Comparison of ENCODE assay signal across 2 mouse cellular contexts in the genomic region with DNA sequence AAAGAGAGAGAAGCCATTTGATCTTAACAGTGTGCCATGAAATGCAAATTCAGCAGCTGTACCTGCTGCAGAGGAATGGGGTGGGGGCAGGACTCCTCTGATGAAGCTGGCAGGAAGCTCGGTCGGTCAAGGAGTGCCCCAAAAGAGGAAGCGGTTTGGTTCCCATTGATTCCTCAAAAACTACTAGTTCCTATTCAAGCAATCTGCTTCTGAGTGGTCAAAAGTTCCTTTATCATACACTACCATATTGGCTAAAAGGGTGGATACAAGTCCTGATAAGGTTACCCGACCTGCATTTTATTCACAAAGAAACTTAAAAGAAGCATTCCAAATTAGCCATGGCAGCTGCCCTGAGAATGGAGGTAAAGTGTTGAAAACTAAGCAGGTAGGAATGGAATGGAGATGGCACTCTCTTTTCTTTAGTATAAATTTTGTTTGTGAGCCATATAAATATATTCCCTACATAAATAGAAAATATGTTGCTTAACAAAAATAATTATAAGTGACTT.
TF ChIP-seq lines count a peak whose summit lies in the region.

No protein-coding gene starts in this region.

TF ChIP-seq in MEL, 35 proteins besides CTCF, POLR2A, EP300 and RAD21 (continued from another document):
- no peak for TF ChIP-seq KAT2A (conservative IDR thresholded peaks at IDR 0.05; ENCODE audit: low read depth, low read length)
- TF ChIP-seq NRF1 (IDR thresholded peaks at IDR 0.05; ENCODE audit: insufficient read depth, low read depth, low read length, poor library complexity, severe bottlenecking), result no peak
- TF ChIP-seq TCF12 (IDR thresholded peaks at IDR 0.05; ENCODE audit: low read depth, low read length), result peak; percentile 97
- TF ChIP-seq E2F4 (IDR thresholded peaks at IDR 0.05; ENCODE audit: borderline replicate concordance, low read depth, low read length), result no peak
- TF ChIP-seq ZMIZ1 (IDR thresholded peaks at IDR 0.05; ENCODE audit: low read depth, low read length), result 0 out of 2 replicates have a peak, but pooled peaks have one; percentile 42
- TF ChIP-seq SMC3 (IDR thresholded peaks at IDR 0.05; ENCODE audit: low read depth, low read length), result no peak
- 0 out of 2 replicates have a peak, but pooled peaks have one; percentile 7 for TF ChIP-seq BHLHE40 (IDR thresholded peaks at IDR 0.05; ENCODE audit: borderline replicate concordance, low read depth, low read length)
- TF ChIP-seq CHD1 (IDR thresholded peaks at IDR 0.05; ENCODE audit: low read depth, low read length), result no peak
- no peak for TF ChIP-seq MEF2A (IDR thresholded peaks at IDR 0.05; ENCODE audit: extremely low read depth, insufficient replicate concordance, low read depth, low read length, poor library complexity, severe bottlenecking)
- peak; percentile 90 for TF ChIP-seq TAL1 (IDR thresholded peaks at IDR 0.05; ENCODE audit: low read length)
- peak; percentile 85 for TF ChIP-seq SIN3A (IDR thresholded peaks at IDR 0.05; ENCODE audit: low read length)
- 0 out of 2 replicates have a peak, but pooled peaks have one; percentile 53 for TF ChIP-seq TBP (IDR thresholded peaks at IDR 0.05; ENCODE audit: low read depth, low read length)
- TF ChIP-seq CHD2 (IDR thresholded peaks at IDR 0.05; ENCODE audit: low read length), result no peak
- peak; percentile 96 for TF ChIP-seq RCOR1 (IDR thresholded peaks at IDR 0.05; ENCODE audit: low read depth, low read length)
- 0 out of 2 replicates have a peak, but pooled peaks have one; percentile 52 for TF ChIP-seq MAZ (IDR thresholded peaks at IDR 0.05; ENCODE audit: low read depth, low read length)
- TF ChIP-seq POLR2AphosphoS5 (IDR thresholded peaks at IDR 0.05; ENCODE audit: borderline replicate concordance, low read depth, low read length), result no peak
- TF ChIP-seq POLR2AphosphoS2 (IDR thresholded peaks at IDR 0.05; ENCODE audit: low read length), result no peak
- peak; percentile 76; the same call in 1 of the 2 replicates for TF ChIP-seq MYC (IDR thresholded peaks at IDR 0.05; ENCODE audit: low read depth, low read length)
- TF ChIP-seq MAFK (IDR thresholded peaks at IDR 0.05; ENCODE audit: borderline replicate concordance, low read depth, low read length), result peak; percentile 70; the same call in 1 of the 2 replicates
- peak; percentile 23; the same call in 1 of the 2 replicates for TF ChIP-seq HCFC1 (IDR thresholded peaks at IDR 0.05; ENCODE audit: low read depth, low read length)
- TF ChIP-seq ELF1 (IDR thresholded peaks at IDR 0.05; ENCODE audit: low read depth, low read length), result peak; percentile 55; the same call in 1 of the 2 replicates
- no peak for TF ChIP-seq GABPA (IDR thresholded peaks at IDR 0.05; ENCODE audit: low read depth, low read length)
- no peak for TF ChIP-seq MXI1 (IDR thresholded peaks at IDR 0.05; ENCODE audit: low read depth, low read length)
- TF ChIP-seq GATA1 (IDR thresholded peaks at IDR 0.05; ENCODE audit: low read depth, low read length), result peak; percentile 98
- peak; percentile 94 for TF ChIP-seq ETS1 (IDR thresholded peaks at IDR 0.05; ENCODE audit: low read depth, low read length)

TF ChIP-seq in myocyte, 11 proteins besides CTCF, POLR2A, EP300 and RAD21 (continued from another document):
- TF ChIP-seq MAX (IDR thresholded peaks at IDR 0.05; ENCODE audit: low read depth) (no peak), TCF3 (IDR thresholded peaks at IDR 0.05; ENCODE audit: insufficient read length, low read depth) (no peak), E2F4 (IDR thresholded peaks at IDR 0.05; ENCODE audit: insufficient read depth) (no peak), REST (IDR thresholded peaks at IDR 0.05; ENCODE audit: insufficient read depth, insufficient read length) (no peak), TCF12 (IDR thresholded peaks at IDR 0.05; ENCODE audit: insufficient read depth, poor library complexity, severe bottlenecking) (no peak), MYOD1 (IDR thresholded peaks at IDR 0.05; ENCODE audit: control insufficient read depth in 1 of 3, insufficient read length in 2 of 3, low read depth in 2 of 3) (no peak)
